Mouse (Mus musculus) stomach, embryonic 16.5 days (tissue): ENCODE results near the gene Rnf41. TPM values are rescaled to one million over a fixed set of nuclear protein-coding genes. Genes with fewer than 3 reads are reported as not detected.

Experiments
- ATAC-seq: fragments of 200-750 bp; cut with Nextera tagmentation; 2 replicates; pipeline ENCODE4 v1.8.0; 2017; ENCODE audit warnings: moderate number of reproducible peaks, moderate TSS enrichment; ENCODE audit not compliant: insufficient read depth, low FRiP score
- H3K27ac ChIP-seq: fragments of 300-500 bp; sonication (generic); 2 replicates; pipeline ENCODE4 v1.5.1; 2014; ENCODE audit warnings: low read length
- H3K27me3 ChIP-seq: fragments of 300-500 bp; sonication (generic); 2 replicates; pipeline ENCODE4 v1.6.1; 2014; ENCODE audit warnings: low read length, control low read depth, mixed read lengths; ENCODE audit not compliant: control insufficient read depth, insufficient read depth
- H3K36me3 ChIP-seq: fragments of 300-500 bp; sonication (generic); 2 replicates; pipeline ENCODE4 v1.6.1; 2014; ENCODE audit warnings: low read length; ENCODE audit not compliant: control insufficient read depth, insufficient read depth
- H3K4me1 ChIP-seq: fragments of 300-500 bp; sonication (generic); 2 replicates; pipeline ENCODE4 v1.6.1; 2014; ENCODE audit warnings: low read length, control low read depth, mixed read lengths; ENCODE audit not compliant: control insufficient read depth, insufficient read depth
- H3K4me2 ChIP-seq: fragments of 300-500 bp; sonication (generic); 2 replicates; pipeline ENCODE4 v1.6.1; 2014; ENCODE audit warnings: low read depth, low read length, mixed read lengths
- H3K4me3 ChIP-seq: fragments of 300-500 bp; sonication (generic); replicated peaks from 2 replicates; pipeline ENCODE4 v1.5.1; 2014; ENCODE audit warnings: mild to moderate bottlenecking, low read length
- H3K9ac ChIP-seq: fragments of 300-500 bp; sonication (generic); 2 replicates; pipeline ENCODE4 v1.6.1; 2014; ENCODE audit warnings: low read length
- H3K9me3 ChIP-seq: fragments of 300-500 bp; sonication (generic); replicated peaks from 2 replicates; pipeline ENCODE4 v1.6.1; 2016; ENCODE audit warnings: low read length, control low read depth; ENCODE audit not compliant: control insufficient read depth
- WGBS: fragments of 180-500 bp; shearing (Covaris S2); extraction: QIAGEN DNeasy Blood & Tissue Kit; methylation state at CpG from one replicate; pipeline ENCODE4 v1.1.7; 2014; 5-methylcytosine and 5-hydroxymethylcytosine counted together
- polyA plus RNA-seq: library from polyadenylated mRNA; unstranded; fragments of >200 nt; fragmentation: Nextera tagmentation; extraction: Ambion mirVana; gene quantifications from 2 replicates; pipeline ENCODE4 v1.2.1, GENCODE M21; 2015

The Rnf41 gene
- polyA plus RNA-seq, 1 experiment from 2014 or later, result 37.0 TPM

DNA sequence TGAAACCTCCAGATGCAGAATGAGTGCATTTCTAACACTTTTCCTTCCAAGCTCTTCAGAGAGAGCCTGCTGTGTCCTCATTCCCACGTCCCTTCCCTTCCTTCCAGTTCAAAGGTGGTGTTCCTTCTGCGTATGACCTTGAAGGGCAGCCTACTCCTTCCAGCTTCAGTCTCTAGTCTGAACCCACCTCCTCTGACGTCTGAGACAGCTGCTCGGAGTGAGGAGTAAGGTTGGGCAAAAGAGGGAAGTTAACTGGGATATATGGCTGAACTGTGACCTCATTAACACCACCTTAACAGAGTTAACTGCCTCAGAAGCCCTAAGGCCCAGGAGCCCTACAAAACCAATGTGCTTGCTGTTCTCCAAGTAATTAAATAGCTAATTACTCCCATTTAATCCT is 40.9 kb upstream of the Rnf41 start:
- no peak for ATAC-seq
- peaks cover 3% of the 10 kb centered on the region for H3K4me1 ChIP-seq
- no peaks in the 10 kb centered on the region for H3K36me3 ChIP-seq
- no peak overlapping the region for H3K27ac ChIP-seq
- WGBS, result 46% methylated on average over 4 of the region's 4 CpGs
- no peaks in the 10 kb centered on the region for H3K9me3 ChIP-seq
- no peak overlapping the region for H3K4me2 ChIP-seq
- H3K4me3 ChIP-seq, result no peak overlapping the region
- no peaks in the 10 kb centered on the region for H3K27me3 ChIP-seq
- no peak overlapping the region for H3K9ac ChIP-seq

DNA sequence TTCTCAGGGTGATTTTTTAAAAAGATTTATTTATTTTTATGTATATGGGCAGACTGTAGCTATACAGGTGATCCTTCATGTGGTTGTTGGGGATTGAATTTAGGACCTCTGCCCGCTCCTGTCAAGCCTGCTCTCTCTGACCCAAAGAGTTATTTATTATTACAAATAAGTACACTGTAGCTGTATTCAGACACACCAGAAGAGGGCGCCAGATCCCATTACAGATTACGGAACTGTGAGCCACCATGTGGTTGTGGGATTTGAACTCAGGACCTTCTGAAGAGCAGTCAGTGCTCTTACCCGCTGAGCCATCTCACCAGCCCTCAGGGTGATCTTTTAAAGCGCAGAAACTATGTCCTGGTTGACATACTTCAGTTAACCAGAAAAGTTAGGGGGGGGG is 39.3 kb upstream of the Rnf41 start:
- Histone ChIP-seq H3K27ac (no peak overlapping the region), H3K4me3 (no peak overlapping the region), H3K9ac (no peak overlapping the region), H3K27me3 (no peaks in the 10 kb centered on the region), H3K4me1 (peaks cover 6% of the 10 kb centered on the region), H3K4me2 (no peak overlapping the region), H3K36me3 (no peaks in the 10 kb centered on the region), H3K9me3 (no peaks in the 10 kb centered on the region)
- WGBS, result 78% methylated on average over 5 of the region's 5 CpGs
- ATAC-seq, result no peak

DNA sequence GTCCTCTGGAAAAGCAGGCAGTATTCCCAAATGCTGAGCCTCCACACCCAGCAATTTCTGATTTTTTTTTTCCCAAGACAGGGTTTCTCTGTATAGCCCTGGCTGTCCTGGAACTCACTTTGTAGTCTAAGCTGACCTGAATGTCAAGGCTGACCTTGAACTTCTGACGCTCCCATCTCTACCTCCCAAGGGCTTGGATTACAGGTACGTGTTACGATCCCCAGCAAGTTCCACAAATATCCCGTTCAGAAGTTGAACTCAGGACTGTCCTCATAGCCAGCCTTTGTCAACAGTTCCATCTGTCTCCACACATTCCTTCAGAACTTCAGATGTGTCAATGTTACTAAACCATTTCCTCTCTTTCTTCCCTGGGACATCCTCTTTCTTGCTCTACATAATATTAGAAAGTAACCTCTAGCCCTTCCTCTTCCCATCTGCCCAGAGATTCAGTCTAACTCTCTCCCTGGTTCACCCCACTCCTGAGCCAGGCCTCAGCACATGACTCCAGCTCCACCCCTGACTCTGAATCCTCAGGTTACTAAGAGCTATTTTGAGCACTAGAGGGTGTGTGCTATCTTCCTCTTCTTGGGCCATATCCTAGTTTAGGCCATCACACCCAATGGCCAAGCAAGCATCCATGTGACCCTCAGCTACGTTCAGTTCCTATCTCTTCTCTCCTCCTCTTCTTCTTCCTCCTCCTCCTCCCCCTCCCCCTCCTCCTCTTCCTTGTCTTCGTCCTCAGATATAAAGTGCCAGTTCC is 38.3 kb upstream of the Rnf41 start:
- WGBS, result 68% methylated on average over 6 of the region's 6 CpGs
- ATAC-seq, result no peak
- Histone ChIP-seq H3K9me3 (no peaks in the 10 kb centered on the region), H3K9ac (no peak overlapping the region), H3K27me3 (no peaks in the 10 kb centered on the region), H3K4me1 (peaks cover 7% of the 10 kb centered on the region), H3K27ac (no peak overlapping the region), H3K36me3 (no peaks in the 10 kb centered on the region), H3K4me3 (no peak overlapping the region), H3K4me2 (no peak overlapping the region)

DNA sequence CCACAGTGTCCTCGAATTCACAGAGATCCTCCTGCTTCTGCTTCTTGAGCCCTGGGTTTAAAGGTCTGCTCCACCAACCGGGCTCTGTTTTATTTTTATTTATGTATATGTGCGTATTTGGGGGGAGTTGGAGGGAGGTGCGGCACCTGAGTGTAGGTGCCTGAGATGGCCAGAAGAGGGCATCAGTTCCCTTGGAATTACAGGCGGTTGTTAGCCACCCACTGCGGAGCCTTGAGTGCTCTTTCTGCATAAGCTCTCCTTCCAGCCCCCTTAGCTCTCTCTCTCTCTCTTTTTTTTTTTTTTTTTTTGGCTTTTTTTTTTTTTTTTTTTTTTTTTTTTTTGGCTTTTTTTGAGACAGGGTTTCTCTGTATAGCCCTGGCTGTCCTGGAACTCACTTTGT is 37.1 kb upstream of the Rnf41 start:
- Histone ChIP-seq H3K4me2 (no peak overlapping the region), H3K9me3 (no peaks in the 10 kb centered on the region), H3K27me3 (no peaks in the 10 kb centered on the region), H3K4me3 (no peak overlapping the region), H3K36me3 (peaks cover 2% of the 10 kb centered on the region; the same call in 1 of the 2 replicates), H3K27ac (no peak overlapping the region), H3K9ac (no peak overlapping the region), H3K4me1 (peaks cover 16% of the 10 kb centered on the region)
- no peak for ATAC-seq
- WGBS, result 75% methylated on average over 6 of the region's 6 CpGs

DNA sequence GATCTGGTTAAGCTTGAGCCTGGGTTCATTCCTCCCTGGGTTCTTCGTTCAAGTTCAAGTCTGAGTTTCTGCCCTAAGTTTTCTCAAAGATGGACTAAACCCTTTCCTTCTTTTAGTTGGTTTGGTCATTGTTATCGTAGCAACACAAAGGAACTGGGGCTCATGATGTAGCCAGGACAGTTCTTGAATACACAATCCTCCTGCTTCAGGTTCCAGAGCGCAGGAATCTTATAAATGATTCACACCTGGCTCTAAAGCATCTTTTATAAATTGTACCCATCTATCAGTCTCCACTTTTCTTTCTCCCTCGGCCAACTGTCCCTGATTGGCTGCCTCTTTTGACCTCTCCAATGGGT is 35.4 kb upstream of the Rnf41 start:
- no peaks in the 10 kb centered on the region for H3K27me3 ChIP-seq
- no peaks in the 10 kb centered on the region for H3K9me3 ChIP-seq
- peaks cover 16% of the 10 kb centered on the region for H3K4me1 ChIP-seq
- peak overlapping the region; percentile 90 for H3K4me3 ChIP-seq
- H3K9ac ChIP-seq, result peak overlapping the region; percentile 95; the same call in 1 of the 2 replicates
- H3K36me3 ChIP-seq, result peaks cover 14% of the 10 kb centered on the region
- peak overlapping the region; percentile 63 for H3K4me2 ChIP-seq
- H3K27ac ChIP-seq, result peak overlapping the region; percentile 88
- WGBS, result 42% methylated on average over 4 of the region's 4 CpGs
- ATAC-seq, result no peak

DNA sequence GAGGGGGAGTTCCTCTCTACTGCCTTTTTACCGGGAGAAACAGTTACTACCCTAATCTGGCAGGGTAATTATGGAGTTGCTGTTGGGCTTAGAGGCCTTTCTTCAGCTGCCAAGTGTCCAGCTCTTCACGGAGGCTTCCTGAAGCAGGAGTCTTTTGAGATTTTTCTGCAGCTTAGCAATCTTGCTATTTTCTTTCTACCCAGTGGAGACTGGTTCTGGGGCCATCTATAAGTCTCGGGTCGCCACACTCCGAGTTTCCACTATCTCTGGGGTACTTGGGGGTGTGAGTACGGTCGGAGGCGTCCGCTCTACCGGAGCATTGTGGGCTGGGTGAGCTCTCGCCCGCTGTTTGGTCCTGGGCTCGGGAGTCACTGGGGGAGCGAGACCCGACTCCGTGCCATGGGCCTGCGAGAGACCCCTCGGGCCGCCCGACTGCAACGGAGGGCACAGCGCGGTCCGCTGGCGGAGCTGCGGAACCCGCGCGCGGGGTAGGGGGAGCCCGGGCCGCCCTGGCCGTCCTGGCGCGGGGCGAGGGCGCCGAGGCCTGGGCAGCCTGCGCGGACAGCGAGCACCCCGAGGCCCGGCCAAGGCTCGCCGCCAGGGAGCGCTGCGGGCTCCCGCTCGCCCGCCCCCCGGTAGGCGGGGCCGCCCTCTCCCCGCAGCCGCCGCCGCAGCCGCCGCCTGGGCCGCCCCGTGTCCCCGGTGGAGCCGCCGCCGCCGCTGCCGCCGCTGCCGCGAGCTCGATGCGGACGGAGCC is 34.8 kb upstream of the Rnf41 start, which contains the start of gene Ankrd52:
Gene Ankrd52, plus strand, starts transcription at position 661 of the 757 bp plus-strand sequence.
- no peaks in the 10 kb centered on the region for H3K27me3 ChIP-seq
- peak within 1 kb of the TSS; percentile 90 for H3K4me2 ChIP-seq
- peak; percentile 94 for ATAC-seq

DNA sequence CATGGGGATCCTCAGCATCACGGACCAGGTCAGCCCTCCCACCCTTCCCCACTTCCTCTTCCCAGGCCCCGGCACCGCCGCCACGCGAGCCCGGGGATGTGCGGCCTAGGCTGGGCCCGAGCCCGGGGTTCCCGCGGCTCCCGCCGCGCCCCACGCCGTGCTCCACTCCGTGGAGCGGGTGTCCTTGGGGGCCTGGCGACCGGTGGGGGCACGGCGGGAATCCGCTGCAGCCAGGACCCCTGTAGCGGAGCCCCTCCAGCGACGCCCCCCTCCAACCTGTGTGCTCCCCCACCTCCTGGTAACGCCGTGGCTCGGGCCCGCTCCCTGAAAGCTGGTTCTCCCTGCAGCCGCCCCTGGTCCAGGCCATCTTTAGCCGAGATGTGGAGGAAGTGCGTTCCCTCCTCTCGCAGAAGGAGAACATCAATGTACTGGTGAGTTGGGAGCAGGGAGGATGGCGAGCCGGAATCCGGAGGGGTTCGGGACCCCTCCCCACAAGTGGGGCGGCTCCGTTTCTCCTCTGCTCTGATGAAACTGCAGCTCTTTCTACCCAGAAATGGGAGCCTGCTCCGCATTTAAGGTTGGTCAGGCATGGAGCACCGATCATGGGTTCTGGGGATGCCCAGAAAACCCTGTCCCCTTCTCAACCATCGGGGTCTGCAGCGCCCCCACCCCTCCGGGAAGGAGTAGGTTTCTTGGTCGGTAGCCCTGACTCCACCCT is 34.1 kb upstream of the Rnf41 start:
- Histone ChIP-seq H3K4me2 (peak overlapping the region; percentile 90), H3K4me1 (peaks cover 16% of the 10 kb centered on the region), H3K27me3 (no peaks in the 10 kb centered on the region), H3K27ac (peak overlapping the region; percentile 88), H3K4me3 (peak overlapping the region; percentile 90), H3K36me3 (peaks cover 16% of the 10 kb centered on the region), H3K9me3 (no peaks in the 10 kb centered on the region), H3K9ac (peak overlapping the region; percentile 95)
- ATAC-seq, result peak; percentile 69
- 0% methylated on average over 31 of the region's 47 CpGs for WGBS

More for the DNA sequence above, 34.8 kb upstream of the Rnf41 start, which contains the start of gene Ankrd52:
- Histone ChIP-seq H3K36me3 (peaks cover 14% of the 10 kb centered on the region), H3K9me3 (no peaks in the 10 kb centered on the region), H3K4me1 (peaks cover 16% of the 10 kb centered on the region), H3K27ac (peak within 1 kb of the TSS; percentile 88), H3K4me3 (peak within 1 kb of the TSS; percentile 90), H3K9ac (peak within 1 kb of the TSS; percentile 95)
- under 1% methylated on average over 60 of the region's 73 CpGs for WGBS

DNA sequence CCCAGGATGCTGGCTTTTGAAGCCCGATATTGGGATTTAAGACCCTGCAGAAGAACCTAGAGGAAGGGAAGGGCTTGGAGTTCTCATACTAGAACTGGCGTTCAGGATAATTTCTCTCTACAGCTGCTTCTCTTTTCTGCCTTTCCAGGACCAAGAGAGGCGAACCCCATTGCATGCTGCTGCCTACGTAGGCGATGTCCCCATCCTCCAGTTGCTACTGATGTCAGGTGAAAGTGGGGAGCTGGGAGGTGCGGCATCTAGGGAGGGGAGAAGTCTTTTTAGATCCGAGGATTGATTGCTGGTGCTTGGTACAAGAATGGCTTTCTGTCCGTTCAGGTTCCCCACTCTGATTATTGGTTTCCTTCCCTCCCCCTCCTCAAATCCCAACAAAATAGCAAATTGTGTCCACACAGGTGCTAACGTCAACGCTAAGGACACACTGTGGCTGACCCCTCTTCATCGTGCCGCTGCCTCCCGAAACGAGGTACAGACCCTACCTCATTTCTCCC is 33.5 kb upstream of the Rnf41 start:
- peaks cover 22% of the 10 kb centered on the region for H3K36me3 ChIP-seq
- peak overlapping the region; percentile 90 for H3K4me3 ChIP-seq
- 49% methylated on average over 14 of the region's 14 CpGs for WGBS
- H3K27ac ChIP-seq, result peak overlapping the region; percentile 88
- no peak for ATAC-seq
- H3K9me3 ChIP-seq, result no peaks in the 10 kb centered on the region
- H3K9ac ChIP-seq, result peak overlapping the region; percentile 95
- peaks cover 16% of the 10 kb centered on the region for H3K4me1 ChIP-seq
- peak overlapping the region; percentile 90 for H3K4me2 ChIP-seq
- H3K27me3 ChIP-seq, result no peaks in the 10 kb centered on the region
